ENCODE assay signal across 12 mouse cellular contexts in genomic region chr10:68008198-68008955, GRCm38 (mm10). TPM values are rescaled to one million over a fixed set of nuclear protein-coding genes. Genes with fewer than 3 reads are reported as not detected.
DNase-seq lines count a peak whose midpoint lies in the region; ATAC-seq and TF ChIP-seq lines count a peak whose summit lies in the region.
"Had no signal": no experiment of that assay in that cellular context is flagged by ENCODE, and none has a peak within 500 bp of the region (broad histone marks: within the 10 kb centered on the region; RNA-seq: fewer than 3 reads in every experiment).

No protein-coding gene starts in this region.

- ATAC-seq in kidney, postnatal 0 days (replicated peaks; ENCODE audit: low FRiP score, low read depth) = no peak
- ATAC-seq in forebrain, embryonic 14.5 days = no peak
- no peak for ATAC-seq in monocyte, adult 5-6 weeks (replicated peaks; ENCODE audit: insufficient number of reproducible peaks, low FRiP score, low TSS enrichment, poor library complexity, severe bottlenecking)

- 68% methylated on average over 13 of the region's 13 CpGs for WGBS in kidney, postnatal 0 days
- 93% methylated on average over 13 of the region's 13 CpGs for WGBS in forebrain, embryonic 14.5 days

- intact Hi-C loops in heart, postnatal 36 days (cut with DNase I) = no loop called here

- H3K4me2 ChIP-seq in kidney, postnatal 0 days (ENCODE audit: low read length) = no peak overlapping the region
- no peak overlapping the region for H3K4me2 ChIP-seq in forebrain, embryonic 14.5 days (ENCODE audit: low read length)
- H3K4me2 ChIP-seq: limb, embryonic 12.5 days; neural tube, embryonic 15.5 days had no signal

- no peaks in the 10 kb centered on the region for H3K36me3 ChIP-seq in kidney, postnatal 0 days (ENCODE audit: insufficient read depth, low read length)
- H3K36me3 ChIP-seq in forebrain, embryonic 14.5 days (ENCODE audit: control insufficient read depth, insufficient read depth, low read length) = peaks cover 15% of the 10 kb centered on the region
- H3K36me3 ChIP-seq: neural tube, embryonic 15.5 days had no signal

- peak; percentile 44 for DNase-seq in kidney, postnatal 0 days (ENCODE audit: low spot score)
- no peak for DNase-seq in kidney, postnatal 10 days
- DNase-seq in ES-CJ7 (ENCODE audit: low read depth, low spot score) = peak; percentile 35
- peak; percentile 20 to 51 for DNase-seq in adrenal gland, postnatal 36 days
- peak; percentile 21 to 42 for DNase-seq in heart, postnatal 36 days
- DNase-seq in forebrain, embryonic 14.5 days (ENCODE audit: low spot score) = no peak
- DNase-seq in spleen, adult 12 weeks (ENCODE audit: low spot score) = no peak
- DNase-seq: cerebellum, adult 8-10 months had no signal

- no peak overlapping the region for H3K4me3 ChIP-seq in kidney, postnatal 0 days (replicated peaks; ENCODE audit: low read depth, low read length)
- no peak overlapping the region for H3K4me3 ChIP-seq in forebrain, embryonic 14.5 days (ENCODE audit: low read depth, low read length)
- H3K4me3 ChIP-seq: erythroblast, embryonic 14.5 days; limb, embryonic 12.5 days; neural tube, embryonic 15.5 days had no signal

- no peak for TF ChIP-seq CTCF in kidney, postnatal 0 days (IDR thresholded peaks at IDR 0.05; ENCODE audit: low read depth)

- H3K27me3 ChIP-seq in kidney, postnatal 0 days (ENCODE audit: insufficient read depth, low read length) = no peaks in the 10 kb centered on the region
- no peaks in the 10 kb centered on the region for H3K27me3 ChIP-seq in forebrain, embryonic 14.5 days (replicated peaks; ENCODE audit: control insufficient read depth, insufficient read depth, low read length)
- H3K27me3 ChIP-seq: limb, embryonic 12.5 days; neural tube, embryonic 15.5 days had no signal

- H3K4me1 ChIP-seq in kidney, postnatal 0 days (replicated peaks; ENCODE audit: insufficient read depth, low read length) = no peaks in the 10 kb centered on the region
- no peaks in the 10 kb centered on the region for H3K4me1 ChIP-seq in forebrain, embryonic 14.5 days (ENCODE audit: control insufficient read depth, insufficient read depth, low read length)
- H3K4me1 ChIP-seq: neural tube, embryonic 15.5 days had no signal

- no peaks in the 10 kb centered on the region for H3K9me3 ChIP-seq in kidney, postnatal 0 days (replicated peaks; ENCODE audit: low read length)
- no peaks in the 10 kb centered on the region for H3K9me3 ChIP-seq in forebrain, embryonic 14.5 days (replicated peaks; ENCODE audit: control insufficient read depth, low read length)
- H3K9me3 ChIP-seq: limb, embryonic 12.5 days; neural tube, embryonic 15.5 days had no signal

- no peak overlapping the region for H3K9ac ChIP-seq in kidney, postnatal 0 days (ENCODE audit: low read depth, low read length)
- H3K9ac ChIP-seq in forebrain, embryonic 14.5 days (ENCODE audit: low read length) = no peak overlapping the region
- H3K9ac ChIP-seq: limb, embryonic 12.5 days; neural tube, embryonic 15.5 days had no signal

- H3K27ac ChIP-seq in kidney, postnatal 0 days = no peak overlapping the region
- H3K27ac ChIP-seq in forebrain, embryonic 14.5 days (ENCODE audit: low read depth, low read length) = no peak overlapping the region
- H3K27ac ChIP-seq: limb, embryonic 12.5 days; neural tube, embryonic 15.5 days had no signal

RNA-seq across cellular contexts. Expression of gene Rtkn2, which starts 29.0 kb away (rescaled TPM):
- polyA plus RNA-seq in kidney, postnatal 0 days (2015; fragmentation: Nextera tagmentation; extraction: Ambion mirVana) = 4.4 and 5.2 TPM in 2 replicates
- total RNA-seq in adrenal gland, postnatal 36 days (2021) = under 1 TPM; 0.17 to 0.46 TPM
- under 1 TPM; 0.35 to 0.53 TPM for total RNA-seq in heart, postnatal 36 days (2021)
- 11.1 and 11.2 TPM in 2 replicates for polyA plus RNA-seq in forebrain, embryonic 14.5 days (2014; fragmentation: Nextera tagmentation; extraction: Ambion mirVana)
- 0.76 TPM in 1 of 3 replicates, not detected in the others for total RNA-seq in monocyte, adult 5-6 weeks (2017)
- polyA plus RNA-seq: erythroblast, embryonic 14.5 days had no signal

Comparison
In these comparisons a context has a peak if more than half of its experiments do, and no peak if none do; other contexts are left out.
1. DNase-seq: peak in kidney, postnatal 0 days (single experiment), ES-CJ7 (single experiment), adrenal gland, postnatal 36 days (2 of 2) and heart, postnatal 36 days (2 of 2); none in kidney, postnatal 10 days (single experiment), forebrain, embryonic 14.5 days (single experiment) and spleen, adult 12 weeks (single experiment).